Mouse (Mus musculus) forelimb bud, embryonic 11.5 days (tissue): ENCODE measurements around the gene Zfp804a.

ENCODE experiments used
- DNase-seq: peaks from one replicate; pipeline ENCODE4 v3.0.0-alpha.2; 2012; ENCODE audit warnings: low read depth, low spot score

Gene Zfp804a

GRCm38 (mm10) chr2:82253382-82253781, 200.4 kb downstream of the Zfp804a start:
- DNase-seq = no peak

GRCm38 (mm10) chr2:82282591-82283269, 229.7 kb downstream of the Zfp804a start:
- no peak for DNase-seq

GRCm38 (mm10) chr2:82294932-82295493, 242.0 kb downstream of the Zfp804a start:
- no peak for DNase-seq
